Mouse (Mus musculus) MEL (cell line): ENCODE results near the gene Ap1s3. TPM values are rescaled to one million over a fixed set of nuclear protein-coding genes. Genes with fewer than 3 reads are reported as not detected.

ENCODE experiments used
- DNase-seq: peaks from one replicate; pipeline ENCODE4 v3.0.0; 2011; ENCODE audit warnings: low read depth, low spot score
- H3K27ac ChIP-seq: 2 replicates; pipeline ENCODE4 v1.5.1; 2012; ENCODE audit warnings: low read depth, mild to moderate bottlenecking, control low read depth, low read length, moderate library complexity; ENCODE audit not compliant: control insufficient read depth
- H3K27me3 ChIP-seq, 2 experiments: fragments of 150-350 bp in 1 of 2; sonication (generic) in 1 of 2; 2 replicates each; pipeline ENCODE4 v1.6.1; 2012; ENCODE audit warnings: low read length in 2 of 2, mild to moderate bottlenecking in 2 of 2, improper control_type of control experiment in 1 of 2, moderate library complexity in 1 of 2; ENCODE audit not compliant: insufficient read depth in 2 of 2, control insufficient read depth in 1 of 2
- H3K36me3 ChIP-seq, 2 experiments: 2 replicates each; pipeline ENCODE4 v1.6.1; 2012 to 2014; ENCODE audit warnings: low read length in 2 of 2, improper control_type of control experiment in 1 of 2, inconsistent platforms in 1 of 2, mild to moderate bottlenecking in 1 of 2; ENCODE audit not compliant: insufficient read depth in 2 of 2, control insufficient read depth in 1 of 2
- H3K4me1 ChIP-seq, 2 experiments: fragments of 150-350 bp in 1 of 2; sonication (generic) in 1 of 2; 2 replicates each; pipeline ENCODE4 v1.6.1; 2012; ENCODE audit warnings: low read length in 2 of 2, improper control_type of control experiment in 1 of 2, mild to moderate bottlenecking in 1 of 2; ENCODE audit not compliant: insufficient read depth in 2 of 2, control insufficient read depth in 1 of 2
- H3K4me3 ChIP-seq, 2 experiments: fragments of 150-350 bp in 1 of 2; sonication (generic) in 1 of 2; 2 replicates each; pipeline ENCODE4 v1.5.1; 2012; ENCODE audit warnings: low read depth in 2 of 2, low read length in 2 of 2, mild to moderate bottlenecking in 2 of 2, moderate library complexity in 2 of 2, control low read depth in 1 of 2, improper control_type of control experiment in 1 of 2; ENCODE audit not compliant: control insufficient read depth in 1 of 2, insufficient read depth in 1 of 2
- H3K79me2 ChIP-seq: 2 replicates; pipeline ENCODE4 v1.6.1; 2012; ENCODE audit warnings: mild to moderate bottlenecking, low read length, moderate library complexity; ENCODE audit not compliant: control insufficient read depth, poor library complexity, insufficient read depth
- H3K9ac ChIP-seq: 2 replicates; pipeline ENCODE4 v1.6.1; 2012; ENCODE audit warnings: low read depth, mild to moderate bottlenecking, control low read depth, low read length, moderate library complexity; ENCODE audit not compliant: control insufficient read depth, poor library complexity, severe bottlenecking
- H3K9me3 ChIP-seq: fragments of 150-350 bp; sonication (generic); replicated peaks from 2 replicates; pipeline ENCODE4 v1.6.1; 2012; ENCODE audit warnings: mild to moderate bottlenecking, low read length, improper control_type of control experiment, moderate library complexity; ENCODE audit not compliant: insufficient read depth
- CHD1 ChIP-seq: IDR thresholded peaks from 2 replicates; pipeline ENCODE4 v1.6.1; 2012; ENCODE audit warnings: low read depth, mild to moderate bottlenecking, inconsistent platforms, low read length, improper control_type of control experiment
- CHD2 ChIP-seq: IDR thresholded peaks from 2 replicates; pipeline ENCODE4 v1.6.1; 2011; ENCODE audit warnings: low read length, improper control_type of control experiment
- CTCF ChIP-seq, 3 experiments: IDR thresholded peaks in 2 of 3; conservative IDR thresholded peaks in 1 of 3; 2 replicates each; pipeline ENCODE4 v1.5.1; 2011 to 2012; ENCODE audit warnings: low read length in 3 of 3, low read depth in 2 of 3, mild to moderate bottlenecking in 2 of 3, improper control_type of control experiment in 1 of 3, inconsistent platforms in 1 of 3, mixed read lengths in 1 of 3, moderate library complexity in 1 of 3; ENCODE audit not compliant: control insufficient read depth in 1 of 3, insufficient read depth in 1 of 3, poor library complexity in 1 of 3, severe bottlenecking in 1 of 3
- E2F4 ChIP-seq: IDR thresholded peaks from 2 replicates; pipeline ENCODE4 v1.6.1; 2011; ENCODE audit warnings: low read depth, low read length, improper control_type of control experiment, borderline replicate concordance
- GATA1 ChIP-seq: IDR thresholded peaks from 2 replicates; pipeline ENCODE4 v1.6.1; 2011; ENCODE audit warnings: low read depth, low read length, improper control_type of control experiment
- JUND ChIP-seq: IDR thresholded peaks from 2 replicates; pipeline ENCODE4 v1.6.1; 2011; ENCODE audit warnings: low read depth, mild to moderate bottlenecking, improper control_type of control experiment, low read length
- MAX ChIP-seq: IDR thresholded peaks from 2 replicates; pipeline ENCODE4 v1.6.1; 2011; ENCODE audit warnings: low read length, improper control_type of control experiment
- MAZ ChIP-seq: IDR thresholded peaks from 2 replicates; pipeline ENCODE4 v1.6.1; 2012; ENCODE audit warnings: low read depth, mild to moderate bottlenecking, inconsistent platforms, low read length, improper control_type of control experiment
- MEF2A ChIP-seq: IDR thresholded peaks from 2 replicates; pipeline ENCODE4 v1.6.1; 2014; ENCODE audit warnings: low read depth, mild to moderate bottlenecking, inconsistent platforms, low read length, improper control_type of control experiment; ENCODE audit not compliant: poor library complexity, insufficient replicate concordance, severe bottlenecking; ENCODE audit errors: extremely low read depth
- MXI1 ChIP-seq: IDR thresholded peaks from 2 replicates; pipeline ENCODE4 v1.6.1; 2011; ENCODE audit warnings: mild to moderate bottlenecking, low read depth, low read length, improper control_type of control experiment
- MYB ChIP-seq: IDR thresholded peaks from 2 replicates; pipeline ENCODE4 v1.6.1; 2011; ENCODE audit warnings: mild to moderate bottlenecking, low read depth, low read length, improper control_type of control experiment
- MYC ChIP-seq: IDR thresholded peaks from 2 replicates; pipeline ENCODE4 v1.6.1; 2011; ENCODE audit warnings: low read depth, mild to moderate bottlenecking, low read length, improper control_type of control experiment, moderate library complexity
- NELFE ChIP-seq: IDR thresholded peaks from 2 replicates; pipeline ENCODE4 v1.6.1; 2011; ENCODE audit warnings: low read depth, low read length, improper control_type of control experiment
- NRF1 ChIP-seq: IDR thresholded peaks from 2 replicates; pipeline ENCODE4 v1.6.1; 2014; ENCODE audit warnings: low read depth, mild to moderate bottlenecking, inconsistent platforms, low read length, improper control_type of control experiment, moderate library complexity; ENCODE audit not compliant: poor library complexity, insufficient read depth, severe bottlenecking
- POLR2A ChIP-seq, 2 experiments: IDR thresholded peaks; 2 replicates each; pipeline ENCODE4 v1.6.1; 2011 to 2012; ENCODE audit warnings: low read length in 2 of 2, mild to moderate bottlenecking in 2 of 2, control low read depth in 1 of 2, improper control_type of control experiment in 1 of 2, low read depth in 1 of 2, moderate library complexity in 1 of 2; ENCODE audit not compliant: control insufficient read depth in 1 of 2, insufficient read depth in 1 of 2, poor library complexity in 1 of 2
- POLR2AphosphoS2 ChIP-seq: IDR thresholded peaks from 2 replicates; pipeline ENCODE4 v1.6.1; 2011; ENCODE audit warnings: low read length, improper control_type of control experiment
- POLR2AphosphoS5 ChIP-seq: IDR thresholded peaks from 2 replicates; pipeline ENCODE4 v1.6.1; 2012; ENCODE audit warnings: low read depth, borderline replicate concordance, mild to moderate bottlenecking, inconsistent platforms, low read length, moderate library complexity, mixed read lengths
- RCOR1 ChIP-seq: IDR thresholded peaks from 2 replicates; pipeline ENCODE4 v1.6.1; 2012; ENCODE audit warnings: low read depth, mild to moderate bottlenecking, inconsistent platforms, low read length, improper control_type of control experiment
- SIN3A ChIP-seq: IDR thresholded peaks from 2 replicates; pipeline ENCODE4 v1.6.1; 2012; ENCODE audit warnings: low read length, improper control_type of control experiment, inconsistent platforms
- SMC3 ChIP-seq: IDR thresholded peaks from 2 replicates; pipeline ENCODE4 v1.6.1; 2011; ENCODE audit warnings: low read depth, low read length, improper control_type of control experiment
- TCF12 ChIP-seq: IDR thresholded peaks from 2 replicates; pipeline ENCODE4 v1.6.1; 2014; ENCODE audit warnings: low read depth, mild to moderate bottlenecking, inconsistent platforms, low read length, improper control_type of control experiment, moderate library complexity
- UBTF ChIP-seq: IDR thresholded peaks from 2 replicates; pipeline ENCODE4 v1.6.1; 2012; ENCODE audit warnings: low read depth, mild to moderate bottlenecking, inconsistent platforms, low read length, improper control_type of control experiment, moderate library complexity, borderline replicate concordance; ENCODE audit not compliant: insufficient read depth
- USF1 ChIP-seq: IDR thresholded peaks from 2 replicates; pipeline ENCODE4 v1.6.1; 2014; ENCODE audit warnings: low read depth, mild to moderate bottlenecking, inconsistent platforms, low read length, improper control_type of control experiment, moderate library complexity
- ZC3H11A ChIP-seq: IDR thresholded peaks from 2 replicates; pipeline ENCODE4 v1.6.1; 2012; ENCODE audit warnings: low read depth, mild to moderate bottlenecking, inconsistent platforms, low read length, improper control_type of control experiment
- ZKSCAN1 ChIP-seq: IDR thresholded peaks from 2 replicates; pipeline ENCODE4 v1.6.1; 2012; ENCODE audit warnings: low read depth, mild to moderate bottlenecking, inconsistent platforms, low read length, improper control_type of control experiment, moderate library complexity
- ZMIZ1 ChIP-seq: IDR thresholded peaks from 2 replicates; pipeline ENCODE4 v1.6.1; 2012; ENCODE audit warnings: low read depth, mild to moderate bottlenecking, inconsistent platforms, low read length, improper control_type of control experiment, moderate library complexity
- ZNF384 ChIP-seq: IDR thresholded peaks from 2 replicates; pipeline ENCODE4 v1.6.1; 2012; ENCODE audit warnings: low read depth, mild to moderate bottlenecking, inconsistent platforms, low read length, improper control_type of control experiment
- polyA plus RNA-seq, 2 experiments: library from polyadenylated mRNA; stranded (reverse) in 1 of 2; unstranded in 1 of 2; fragments of >175 nt in 1 of 2; fragments of >200 nt in 1 of 2; gene quantifications; 2 replicates each; pipeline versions ENCODE4 v1.2.1 to v1.2.4; 2012; ENCODE audit warnings: low replicate concordance in 2 of 2, low read depth in 1 of 2; ENCODE audit not compliant: insufficient read length in 2 of 2, insufficient read depth in 1 of 2, missing spikeins in 1 of 2
- total RNA-seq: library from RNA; depleted of rRNA; stranded (reverse); fragments of 300-350 nt; gene quantifications from 2 replicates; pipeline ENCODE4 v1.2.3, GENCODE M21; 2012

Gene Ap1s3
- total and polyA plus RNA-seq, 3 experiments: 4.3 to 50.6 (median 19.0) TPM

GRCm38 (mm10) chr1:79639683-79640082 is 32.1 kb downstream of the Ap1s3 start:
- no peak for TF ChIP-seq MXI1
- no peak for TF ChIP-seq ZKSCAN1
- no peak for TF ChIP-seq MEF2A
- TF ChIP-seq POLR2A (IDR thresholded peaks at IDR 0.05; ENCODE audit: control insufficient read depth in 1 of 2, insufficient read depth in 1 of 2, low read depth in 1 of 2, low read length in 2 of 2, poor library complexity in 1 of 2): no peak
- TF ChIP-seq GATA1: no peak
- no peak for TF ChIP-seq NRF1
- TF ChIP-seq SMC3: no peak
- no peak for TF ChIP-seq USF1
- no peak for TF ChIP-seq JUND
- no peak for TF ChIP-seq SIN3A
- no peak for TF ChIP-seq UBTF
- no peak for TF ChIP-seq E2F4
- no peak for TF ChIP-seq CHD1
- TF ChIP-seq POLR2AphosphoS5: no peak
- Histone ChIP-seq H3K27ac (no peak overlapping the region), H3K36me3 (peaks cover 0 to 23% of the 10 kb centered on the region in 2 experiments; a peak in 2 of 4 replicates), H3K79me2 (no peaks in the 10 kb centered on the region), H3K4me3 (no peak overlapping the region), H3K27me3 (no peaks in the 10 kb centered on the region), H3K9me3 (no peaks in the 10 kb centered on the region), H3K9ac (no peak overlapping the region), H3K4me1 (peaks cover 4 to 14% of the 10 kb centered on the region in 2 experiments)
- DNase-seq: no peak

DNA sequence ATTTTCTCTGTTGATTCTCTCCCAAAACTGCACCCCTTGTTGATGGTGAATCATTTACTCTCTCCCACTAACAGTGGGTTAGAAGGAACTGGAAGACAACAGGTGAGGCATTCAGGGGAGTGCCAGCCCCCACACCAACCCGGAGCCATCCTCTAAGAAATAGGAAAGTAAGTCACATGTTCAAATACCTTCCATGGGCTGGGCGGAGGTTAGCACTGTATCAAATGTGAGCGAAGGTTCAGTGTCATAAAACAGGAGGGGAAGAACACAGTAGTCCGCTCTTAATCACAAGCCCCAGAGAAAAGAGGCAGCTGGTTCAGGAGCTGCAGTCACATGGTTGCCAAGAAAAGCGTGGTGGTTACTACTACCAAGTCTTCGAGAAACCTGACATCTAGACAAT is 32.7 kb downstream of the Ap1s3 start:
- Histone ChIP-seq H3K79me2 (no peaks in the 10 kb centered on the region), H3K9ac (no peak overlapping the region), H3K4me1 (peaks cover 4 to 8% of the 10 kb centered on the region in 2 experiments), H3K4me3 (no peak overlapping the region), H3K9me3 (no peaks in the 10 kb centered on the region), H3K27me3 (no peaks in the 10 kb centered on the region), H3K36me3 (peaks cover 0 to 19% of the 10 kb centered on the region in 2 experiments; a peak in 2 of 4 replicates), H3K27ac (no peak overlapping the region)
- DNase-seq: no peak
- no peak for TF ChIP-seq CTCF (IDR thresholded peaks at IDR 0.05 in 2 of 3, conservative IDR thresholded peaks at IDR 0.05 in 1 of 3; ENCODE audit: control insufficient read depth in 1 of 3, insufficient read depth in 1 of 3, low read depth in 2 of 3, low read length in 3 of 3, poor library complexity in 1 of 3, severe bottlenecking in 1 of 3)
- no peak for TF ChIP-seq MYB
- no peak for TF ChIP-seq MYC
- no peak for TF ChIP-seq POLR2AphosphoS5
- TF ChIP-seq NELFE: no peak
- TF ChIP-seq ZC3H11A: no peak
- no peak for TF ChIP-seq RCOR1
- TF ChIP-seq ZMIZ1: no peak
- TF ChIP-seq MAX: no peak
- no peak for TF ChIP-seq UBTF
- no peak for TF ChIP-seq POLR2AphosphoS2
- TF ChIP-seq ZNF384: no peak
- no peak for TF ChIP-seq TCF12
- TF ChIP-seq NRF1: no peak
- TF ChIP-seq CHD2: no peak
- TF ChIP-seq MAZ: no peak
- TF ChIP-seq SIN3A: no peak
- TF ChIP-seq ZKSCAN1: no peak
